Mouse (Mus musculus) splenic B cell, adult 2 months (primary cell): ENCODE data around the gene Ssh1.

ENCODE experiments used
- DNase-seq: peaks from one replicate; pipeline ENCODE4 v3.0.0-alpha.2; 2011; ENCODE audit warnings: low read depth, low spot score
- H3K27me3 ChIP-seq: 2 replicates; pipeline ENCODE4 v1.6.1; 2012; ENCODE audit warnings: mild to moderate bottlenecking, low read length, moderate library complexity, mixed read lengths; ENCODE audit not compliant: control insufficient read depth, poor library complexity, insufficient read depth, severe bottlenecking
- H3K36me3 ChIP-seq: 2 replicates; pipeline ENCODE4 v1.6.1; 2012; ENCODE audit warnings: mild to moderate bottlenecking, low read length, moderate library complexity, mixed read lengths; ENCODE audit not compliant: control insufficient read depth, poor library complexity, insufficient read depth, severe bottlenecking

The Ssh1 gene

GRCm38 (mm10) chr5:113965659-113966185 is 28.0 kb downstream of the Ssh1 start:
- Histone ChIP-seq H3K36me3 (peaks cover 18% of the 10 kb centered on the region), H3K27me3 (no peaks in the 10 kb centered on the region)
- no peak for DNase-seq

GRCm38 (mm10) chr5:113964972-113965371 is 28.7 kb downstream of the Ssh1 start:
- no peaks in the 10 kb centered on the region for H3K27me3 ChIP-seq
- DNase-seq: no peak
- H3K36me3 ChIP-seq: peaks cover 18% of the 10 kb centered on the region

- no peaks in the 10 kb centered on the region for H3K27me3 ChIP-seq
These were observed 31.9 kb downstream of the Ssh1 start for GRCm38 (mm10) chr5:113961776-113962175.

GRCm38 (mm10) chr5:113960416-113960815 is 33.3 kb downstream of the Ssh1 start:
- Histone ChIP-seq H3K27me3 (no peaks in the 10 kb centered on the region), H3K36me3 (peaks cover 15% of the 10 kb centered on the region; the same call in 1 of the 2 replicates)
- DNase-seq: no peak

More at GRCm38 (mm10) chr5:113961776-113962175, 31.9 kb downstream of the Ssh1 start:
- DNase-seq: no peak
- peaks cover 15% of the 10 kb centered on the region for H3K36me3 ChIP-seq

- Histone ChIP-seq H3K36me3 (peaks cover 14% of the 10 kb centered on the region; the same call in 1 of the 2 replicates), H3K27me3 (no peaks in the 10 kb centered on the region)
- no peak for DNase-seq
These were observed 34.7 kb downstream of the Ssh1 start for GRCm38 (mm10) chr5:113959039-113959438.

- peak; percentile 90 for DNase-seq
- H3K27me3 ChIP-seq: no peaks in the 10 kb centered on the region
- peaks cover 14% of the 10 kb centered on the region for H3K36me3 ChIP-seq
These were observed 37.2 kb downstream of the Ssh1 start for GRCm38 (mm10) chr5:113956510-113956909.

GRCm38 (mm10) chr5:113955691-113956090 is 38.0 kb downstream of the Ssh1 start:
- Histone ChIP-seq H3K27me3 (no peaks in the 10 kb centered on the region), H3K36me3 (peaks cover 14% of the 10 kb centered on the region)
- no peak for DNase-seq

GRCm38 (mm10) chr5:113955281-113955680 is 38.4 kb downstream of the Ssh1 start:
- Histone ChIP-seq H3K27me3 (no peaks in the 10 kb centered on the region), H3K36me3 (peaks cover 17% of the 10 kb centered on the region)
- no peak for DNase-seq

- Histone ChIP-seq H3K27me3 (no peaks in the 10 kb centered on the region), H3K36me3 (peaks cover 18% of the 10 kb centered on the region)
- peak; percentile 77 for DNase-seq
These were observed 39.3 kb downstream of the Ssh1 start for GRCm38 (mm10) chr5:113954421-113954820.

- Histone ChIP-seq H3K27me3 (no peaks in the 10 kb centered on the region), H3K36me3 (peaks cover 13% of the 10 kb centered on the region)
- DNase-seq: no peak
These were observed 41.2 kb downstream of the Ssh1 start for GRCm38 (mm10) chr5:113952519-113952918.

GRCm38 (mm10) chr5:113951693-113952071 is 42.0 kb downstream of the Ssh1 start:
- no peaks in the 10 kb centered on the region for H3K27me3 ChIP-seq
- no peak for DNase-seq
- H3K36me3 ChIP-seq: peaks cover 13% of the 10 kb centered on the region

GRCm38 (mm10) chr5:113950786-113951692 is 42.7 kb downstream of the Ssh1 start:
- no peak for DNase-seq
- Histone ChIP-seq H3K27me3 (no peaks in the 10 kb centered on the region), H3K36me3 (peaks cover 14% of the 10 kb centered on the region)

- Histone ChIP-seq H3K36me3 (peaks cover 11% of the 10 kb centered on the region), H3K27me3 (no peaks in the 10 kb centered on the region)
- DNase-seq: no peak
These were observed 43.6 kb downstream of the Ssh1 start for GRCm38 (mm10) chr5:113950133-113950532.

GRCm38 (mm10) chr5:113947280-113947679 is 46.4 kb downstream of the Ssh1 start:
- peaks cover 11% of the 10 kb centered on the region for H3K36me3 ChIP-seq
- H3K27me3 ChIP-seq: no peaks in the 10 kb centered on the region
- DNase-seq: peak; percentile 17

- Histone ChIP-seq H3K27me3 (no peaks in the 10 kb centered on the region), H3K36me3 (peaks cover 12% of the 10 kb centered on the region)
- DNase-seq: no peak
These were observed 48.6 kb downstream of the Ssh1 start for GRCm38 (mm10) chr5:113945126-113945525.
